Mouse (Mus musculus): ENCODE measurements at regions not wholly inside any gene's neighbourhood (a gene's known extent, or its start where the extent isn't known, plus 50 kb on each side); places are given as distances from the start of the nearest gene placed in this dataset.

GRCm38 (mm10) chr5:51234004-51234355 is 333.5 kb downstream of the Ppargc1a start:
- no peak overlapping the region for H3K27ac ChIP-seq (ENCODE audit: insufficient read depth, low read length)
- no peak overlapping the region for H3K4me3 ChIP-seq (ENCODE audit: insufficient read depth, low read length)
- peaks cover 3% of the 10 kb centered on the region; the same call in 1 of the 2 replicates for H3K4me1 ChIP-seq (ENCODE audit: control insufficient read depth, insufficient read depth, low read length)
- no peak for TF ChIP-seq POLR2A (IDR thresholded peaks at IDR 0.05; ENCODE audit: low read depth, low read length)
- TF ChIP-seq CTCF (IDR thresholded peaks at IDR 0.05; ENCODE audit: borderline replicate concordance, insufficient read depth, low read length) = no peak

- Histone ChIP-seq H3K4me1 (ENCODE audit: control insufficient read depth, insufficient read depth, low read length) (peaks cover 3% of the 10 kb centered on the region; the same call in 1 of the 2 replicates), H3K4me3 (ENCODE audit: insufficient read depth, low read length) (no peak overlapping the region), H3K27ac (ENCODE audit: insufficient read depth, low read length) (no peak overlapping the region)
- TF ChIP-seq CTCF (IDR thresholded peaks at IDR 0.05; ENCODE audit: borderline replicate concordance, insufficient read depth, low read length) = no peak
- no peak for TF ChIP-seq POLR2A (IDR thresholded peaks at IDR 0.05; ENCODE audit: low read depth, low read length)
Observed at GRCm38 (mm10) chr5:51233271-51234003, 334.1 kb downstream of the Ppargc1a start.

- Histone ChIP-seq H3K4me1 (ENCODE audit: control insufficient read depth, insufficient read depth, low read length) (peaks cover 3% of the 10 kb centered on the region; the same call in 1 of the 2 replicates), H3K4me3 (ENCODE audit: insufficient read depth, low read length) (no peak overlapping the region), H3K27ac (ENCODE audit: insufficient read depth, low read length) (no peak overlapping the region)
- no peak for TF ChIP-seq POLR2A (IDR thresholded peaks at IDR 0.05; ENCODE audit: low read depth, low read length)
Observed at GRCm38 (mm10) chr5:51229806-51230205, 337.7 kb downstream of the Ppargc1a start.

GRCm38 (mm10) chr5:51227996-51228395 is 339.5 kb downstream of the Ppargc1a start:
- Histone ChIP-seq H3K4me1 (ENCODE audit: control insufficient read depth, insufficient read depth, low read length) (peaks cover 3% of the 10 kb centered on the region; the same call in 1 of the 2 replicates), H3K4me3 (ENCODE audit: insufficient read depth, low read length) (no peak overlapping the region), H3K27ac (ENCODE audit: insufficient read depth, low read length) (no peak overlapping the region)
- TF ChIP-seq CTCF (IDR thresholded peaks at IDR 0.05; ENCODE audit: borderline replicate concordance, insufficient read depth, low read length) = no peak
- TF ChIP-seq POLR2A (IDR thresholded peaks at IDR 0.05; ENCODE audit: low read depth, low read length) = no peak

- Histone ChIP-seq H3K4me1 (ENCODE audit: control insufficient read depth, insufficient read depth, low read length) (no peaks in the 10 kb centered on the region), H3K4me3 (ENCODE audit: insufficient read depth, low read length) (no peak overlapping the region), H3K27ac (ENCODE audit: insufficient read depth, low read length) (no peak overlapping the region)
- TF ChIP-seq POLR2A (IDR thresholded peaks at IDR 0.05; ENCODE audit: low read depth, low read length) (no peak), CTCF (IDR thresholded peaks at IDR 0.05; ENCODE audit: borderline replicate concordance, insufficient read depth, low read length) (no peak)
Observed at GRCm38 (mm10) chr5:51203266-51203665, 364.3 kb downstream of the Ppargc1a start.

GRCm38 (mm10) chr5:51202525-51203215 is 364.9 kb downstream of the Ppargc1a start:
- TF ChIP-seq POLR2A (IDR thresholded peaks at IDR 0.05; ENCODE audit: low read depth, low read length) (no peak), CTCF (IDR thresholded peaks at IDR 0.05; ENCODE audit: borderline replicate concordance, insufficient read depth, low read length) (no peak)
- no peaks in the 10 kb centered on the region for H3K4me1 ChIP-seq (ENCODE audit: control insufficient read depth, insufficient read depth, low read length)
- H3K4me3 ChIP-seq (ENCODE audit: insufficient read depth, low read length) = no peak overlapping the region
- no peak overlapping the region for H3K27ac ChIP-seq (ENCODE audit: insufficient read depth, low read length)

GRCm38 (mm10) chr5:51196393-51197347 is 370.9 kb downstream of the Ppargc1a start:
- no peak overlapping the region for H3K27ac ChIP-seq (ENCODE audit: insufficient read depth, low read length)
- H3K4me3 ChIP-seq (ENCODE audit: insufficient read depth, low read length) = no peak overlapping the region
- H3K4me1 ChIP-seq (ENCODE audit: control insufficient read depth, insufficient read depth, low read length) = no peaks in the 10 kb centered on the region
- TF ChIP-seq POLR2A (IDR thresholded peaks at IDR 0.05; ENCODE audit: low read depth, low read length) = no peak
- TF ChIP-seq CTCF (IDR thresholded peaks at IDR 0.05; ENCODE audit: borderline replicate concordance, insufficient read depth, low read length) = no peak

GRCm38 (mm10) chr5:51190661-51191060 is 376.9 kb downstream of the Ppargc1a start:
- Histone ChIP-seq H3K4me1 (ENCODE audit: control insufficient read depth, insufficient read depth, low read length) (no peaks in the 10 kb centered on the region; the same call in 1 of the 2 replicates), H3K4me3 (ENCODE audit: insufficient read depth, low read length) (no peak overlapping the region), H3K27ac (ENCODE audit: insufficient read depth, low read length) (no peak overlapping the region)
- TF ChIP-seq POLR2A (IDR thresholded peaks at IDR 0.05; ENCODE audit: low read depth, low read length) (no peak), CTCF (IDR thresholded peaks at IDR 0.05; ENCODE audit: borderline replicate concordance, insufficient read depth, low read length) (no peak)

GRCm38 (mm10) chr5:51169828-51170227 is 397.7 kb downstream of the Ppargc1a start:
- TF ChIP-seq POLR2A (IDR thresholded peaks at IDR 0.05; ENCODE audit: low read depth, low read length) (no peak), CTCF (IDR thresholded peaks at IDR 0.05; ENCODE audit: borderline replicate concordance, insufficient read depth, low read length) (no peak)
- Histone ChIP-seq H3K27ac (ENCODE audit: insufficient read depth, low read length) (no peak overlapping the region), H3K4me3 (ENCODE audit: insufficient read depth, low read length) (no peak overlapping the region)

More at GRCm38 (mm10) chr5:51169828-51170227, 397.7 kb downstream of the Ppargc1a start:
- H3K4me1 ChIP-seq (ENCODE audit: control insufficient read depth, insufficient read depth, low read length) = no peaks in the 10 kb centered on the region

All from embryonic fibroblast, embryonic 13.5 days (primary cell).